Mouse (Mus musculus): Measurements from ENCODE around the gene Abcb9. TPM values are rescaled to one million over a fixed set of nuclear protein-coding genes. Genes with fewer than 3 reads are reported as not detected.

Abcb9 gene
- total RNA-seq, 2 experiments from 2014 or later, result 5.2 to 6.1 TPM

DNA sequence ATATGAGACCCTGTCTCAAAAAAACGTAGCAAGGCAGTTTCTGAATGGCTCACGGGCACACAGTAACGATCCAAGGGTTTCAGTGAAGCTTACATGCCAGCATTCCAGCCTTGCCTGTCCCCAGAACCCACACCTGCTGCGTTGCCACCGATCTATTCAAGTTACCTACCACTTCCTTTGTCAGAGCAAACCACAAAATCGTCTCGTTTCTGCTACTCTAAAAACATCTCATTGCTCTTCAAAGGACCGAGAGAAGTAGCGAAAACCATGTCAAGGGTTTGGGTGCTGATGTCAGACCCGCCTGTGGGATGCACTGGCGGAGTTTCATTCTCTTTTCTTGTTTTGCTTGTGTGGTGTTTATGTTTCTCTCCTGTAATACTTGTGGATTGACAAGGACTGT lies 61.1 kb downstream of the Abcb9 start:
- DNase-seq (ENCODE audit: low spot score in 2 of 2), result no peak

- DNase-seq (ENCODE audit: low spot score in 2 of 2), result peak; percentile 82 to 89
Observed at GRCm38 (mm10) chr5:124032001-124032508, 63.5 kb downstream of the Abcb9 start, which contains the start of gene Vps37b. Gene Vps37b, minus strand, starts transcription at chr5:124032270.

- no peak for DNase-seq (ENCODE audit: low spot score in 2 of 2)
Observed at GRCm38 (mm10) chr5:124031068-124031955, 64.3 kb downstream of the Abcb9 start.

GRCm38 (mm10) chr5:124030386-124031067 lies 65.1 kb downstream of the Abcb9 start:
- no peak for DNase-seq (ENCODE audit: low spot score in 2 of 2)

DNA sequence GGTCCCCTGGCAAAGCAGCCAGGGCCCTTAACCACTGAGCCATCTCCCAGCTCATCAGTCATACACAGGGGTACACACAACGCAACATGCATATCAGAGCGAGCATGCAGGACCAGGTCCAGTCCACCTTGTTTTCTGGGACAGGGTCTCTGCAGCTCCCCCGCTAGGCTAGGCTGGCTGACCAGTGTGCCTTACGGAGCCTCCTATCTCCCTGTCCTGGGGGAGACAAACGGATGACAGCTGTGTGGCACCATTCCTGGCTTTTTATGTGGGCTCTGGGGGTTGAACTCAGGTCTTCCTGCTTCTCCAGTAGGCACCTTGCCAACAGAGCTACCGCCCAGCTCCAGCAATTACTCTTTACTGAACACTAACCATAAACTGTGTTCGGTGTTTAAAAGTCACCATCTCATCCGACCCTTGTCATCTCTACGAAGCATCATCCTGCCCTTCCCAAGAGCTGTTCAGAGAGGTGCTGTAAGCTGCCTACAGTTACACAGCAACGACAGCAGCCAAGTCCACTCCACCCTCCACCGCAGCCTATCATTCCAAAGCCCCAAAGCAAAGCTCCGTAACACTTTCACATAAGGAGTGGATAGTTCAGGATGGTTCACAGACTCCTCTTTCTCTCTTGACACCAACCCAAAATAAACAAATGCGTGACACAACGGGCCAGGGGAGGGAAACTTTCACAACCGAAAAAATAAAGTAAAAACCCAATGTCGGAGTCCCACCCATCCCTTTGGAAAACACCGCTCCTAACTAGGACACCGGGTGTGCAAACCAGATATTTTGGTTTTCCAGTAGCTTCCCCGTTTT lies 66.2 kb downstream of the Abcb9 start:
- DNase-seq (ENCODE audit: low spot score in 2 of 2), result no peak

DNA sequence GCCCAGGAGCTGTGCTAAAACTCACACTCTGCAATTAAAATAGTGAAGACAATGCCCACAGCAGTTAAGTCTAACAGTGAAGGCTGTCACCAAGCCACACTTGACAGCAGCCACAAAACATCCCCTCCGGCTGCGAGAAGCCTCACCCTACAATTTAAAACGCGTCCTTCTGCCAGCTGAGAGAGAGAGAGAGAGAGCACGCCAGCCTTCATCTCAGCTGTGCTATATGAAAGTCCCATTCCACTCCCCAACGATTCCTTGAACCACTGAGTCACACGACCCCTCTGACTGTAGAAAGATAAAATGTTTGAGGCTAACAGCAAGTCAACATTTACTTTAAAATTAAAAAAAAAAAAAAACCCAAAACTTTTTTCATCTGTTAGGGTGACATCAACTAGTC lies 66.9 kb downstream of the Abcb9 start:
- no peak for DNase-seq (ENCODE audit: low spot score in 2 of 2)

- no peak for DNase-seq (ENCODE audit: low spot score in 2 of 2)
Observed at GRCm38 (mm10) chr5:124027702-124028470, 67.7 kb downstream of the Abcb9 start.

DNA sequence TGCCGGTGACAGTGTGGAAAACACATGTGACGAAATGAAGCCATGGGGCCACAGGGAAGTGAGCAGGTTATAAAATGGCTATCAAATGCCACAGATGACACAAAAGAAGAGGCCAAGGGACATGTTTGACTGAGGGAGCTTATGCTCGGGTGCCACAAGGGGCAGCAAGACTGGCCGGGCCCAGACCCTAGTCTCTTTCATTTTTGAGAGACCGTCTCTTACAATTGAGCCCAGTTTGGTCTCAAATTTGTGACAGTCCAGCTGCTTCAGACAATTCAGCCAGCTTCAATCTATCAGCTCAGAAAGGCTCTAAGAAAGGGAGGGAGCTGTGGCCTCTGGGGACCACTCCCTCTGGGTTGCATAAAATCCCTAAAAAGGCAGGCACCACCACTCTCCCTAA lies 69.0 kb downstream of the Abcb9 start:
- no peak for DNase-seq (ENCODE audit: low spot score in 2 of 2)

DNA sequence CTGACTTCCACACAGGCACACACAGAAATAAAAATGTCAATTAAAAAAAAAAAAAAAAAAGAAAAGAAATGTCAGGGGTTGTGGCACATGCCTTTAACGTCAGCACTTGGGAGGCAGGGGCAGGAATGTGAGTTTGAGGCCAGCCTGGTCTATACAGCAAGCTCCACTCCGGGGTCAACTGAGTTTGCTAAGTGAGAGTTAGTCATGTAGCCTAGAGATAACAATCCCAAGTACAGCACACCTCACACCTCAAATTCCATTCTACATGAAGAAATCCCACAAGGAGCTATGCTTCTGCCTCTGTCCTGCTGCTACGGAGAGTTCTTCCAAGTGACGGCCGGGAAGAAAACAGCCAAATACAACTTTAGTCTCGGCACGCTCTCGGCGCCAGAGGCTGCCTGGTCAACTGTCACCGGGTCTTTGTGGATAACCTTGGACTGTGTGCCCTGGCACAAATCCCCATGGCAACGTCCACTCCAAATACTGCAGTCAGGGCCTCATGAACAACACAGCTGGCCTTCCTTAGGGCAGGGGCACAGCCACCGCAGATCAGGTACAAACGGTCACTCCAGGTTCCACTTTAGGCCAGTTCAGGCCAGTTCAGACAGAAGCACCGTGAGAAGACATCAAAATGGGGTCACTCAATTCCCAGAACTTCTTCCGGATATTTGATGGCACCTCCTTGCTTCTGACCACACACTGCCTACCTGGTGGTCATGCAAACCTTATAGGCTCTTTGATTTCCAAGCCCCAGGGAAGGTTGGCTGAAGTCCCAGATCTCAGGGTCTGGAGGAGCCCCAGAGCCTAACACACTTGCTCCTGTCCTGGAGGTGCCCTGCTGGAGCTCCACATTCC lies 69.8 kb downstream of the Abcb9 start:
- DNase-seq (ENCODE audit: low spot score in 2 of 2), result no peak

DNA sequence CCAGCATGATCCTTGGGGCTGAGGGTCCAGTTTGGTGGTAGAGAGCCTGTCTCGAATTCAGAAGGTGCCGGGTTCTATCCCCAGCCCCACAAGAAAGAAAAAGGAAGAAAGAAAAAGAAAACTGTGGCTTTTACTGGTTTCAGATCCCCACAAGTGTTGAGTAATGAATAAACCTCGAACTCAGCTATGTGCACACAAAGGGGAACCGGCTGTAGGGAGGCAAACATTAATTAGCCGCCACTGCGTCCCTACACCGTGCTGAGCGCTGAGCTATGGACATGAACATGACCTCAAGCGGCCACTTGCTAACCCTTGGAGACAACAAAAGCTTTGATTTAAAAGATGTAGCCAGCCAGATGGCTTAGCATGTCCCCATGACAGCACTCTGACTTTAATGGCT lies 70.5 kb downstream of the Abcb9 start:
- no peak for DNase-seq (ENCODE audit: low spot score in 2 of 2)

GRCm38 (mm10) chr5:124024677-124025076 lies 70.9 kb downstream of the Abcb9 start:
- DNase-seq (ENCODE audit: low spot score in 2 of 2), result no peak

DNA sequence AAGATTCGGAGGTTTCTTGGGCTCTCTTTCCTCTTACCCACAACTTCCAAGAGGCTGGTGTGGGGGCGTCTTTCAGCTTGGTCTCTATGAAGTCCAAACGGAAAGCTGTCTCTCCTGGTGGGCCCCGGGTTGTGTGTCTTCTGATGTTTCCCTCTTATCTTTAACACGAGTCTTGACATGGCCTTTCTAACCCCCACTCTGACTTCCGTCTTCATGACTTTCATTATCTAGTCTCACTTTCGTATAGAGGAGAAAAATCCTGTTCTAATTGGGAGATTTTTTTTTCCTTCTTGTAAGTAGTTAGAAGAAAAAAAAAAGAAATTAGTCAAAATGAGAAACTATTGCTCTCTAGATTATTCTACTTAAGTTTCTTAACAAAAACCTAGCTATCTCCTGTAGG lies 73.2 kb downstream of the Abcb9 start:
- DNase-seq (ENCODE audit: low spot score in 2 of 2), result no peak

GRCm38 (mm10) chr5:124021701-124022100 lies 73.9 kb downstream of the Abcb9 start:
- DNase-seq (ENCODE audit: low spot score in 2 of 2), result no peak

GRCm38 (mm10) chr5:124021148-124021547 lies 74.5 kb downstream of the Abcb9 start:
- no peak for DNase-seq (ENCODE audit: low spot score in 2 of 2)

DNA sequence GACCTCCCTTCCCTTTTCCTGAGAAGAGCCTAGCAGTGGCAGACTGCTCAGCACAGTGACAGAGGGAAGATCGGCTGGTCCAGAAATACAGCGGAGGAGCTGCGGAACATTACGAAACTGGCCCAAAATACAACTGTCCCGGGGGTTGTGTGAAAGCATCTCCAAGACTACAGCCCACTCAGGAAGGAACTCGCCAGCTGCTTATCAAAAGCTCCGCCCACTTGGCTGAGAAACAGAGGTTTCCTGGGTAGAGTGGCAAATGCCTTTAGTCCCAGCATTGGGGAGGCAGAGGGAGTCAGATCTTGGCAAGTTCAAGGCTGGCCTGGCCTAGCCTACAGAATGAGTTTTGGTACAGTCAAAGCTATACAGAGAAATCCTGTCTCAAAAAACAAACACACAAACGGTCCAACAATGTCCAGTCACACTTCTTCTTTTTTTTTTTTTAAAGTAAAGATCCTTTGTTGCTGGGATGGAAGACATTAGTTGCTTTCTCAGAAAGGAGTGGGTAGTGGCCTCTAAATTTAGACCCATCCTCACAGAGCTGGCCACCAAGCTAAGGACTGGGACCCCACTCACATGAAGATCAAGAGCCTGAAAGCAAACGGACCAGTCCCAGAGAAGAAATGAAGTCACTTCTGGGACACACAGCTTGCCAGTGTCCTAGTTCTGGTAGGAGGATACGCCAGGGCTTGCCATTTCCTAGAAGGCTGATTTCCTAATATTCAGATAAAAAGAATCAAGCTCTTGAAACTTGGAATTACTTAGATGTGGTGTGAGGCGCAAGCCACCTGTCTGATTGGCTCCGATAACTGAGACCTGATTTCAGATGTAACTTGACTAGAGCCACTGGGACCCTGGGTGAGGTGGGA lies 76.0 kb downstream of the Abcb9 start:
- no peak for DNase-seq (ENCODE audit: low spot score in 2 of 2)

- DNase-seq (ENCODE audit: low spot score in 2 of 2), result no peak
Observed at GRCm38 (mm10) chr5:124018651-124019050, 76.9 kb downstream of the Abcb9 start.

DNA sequence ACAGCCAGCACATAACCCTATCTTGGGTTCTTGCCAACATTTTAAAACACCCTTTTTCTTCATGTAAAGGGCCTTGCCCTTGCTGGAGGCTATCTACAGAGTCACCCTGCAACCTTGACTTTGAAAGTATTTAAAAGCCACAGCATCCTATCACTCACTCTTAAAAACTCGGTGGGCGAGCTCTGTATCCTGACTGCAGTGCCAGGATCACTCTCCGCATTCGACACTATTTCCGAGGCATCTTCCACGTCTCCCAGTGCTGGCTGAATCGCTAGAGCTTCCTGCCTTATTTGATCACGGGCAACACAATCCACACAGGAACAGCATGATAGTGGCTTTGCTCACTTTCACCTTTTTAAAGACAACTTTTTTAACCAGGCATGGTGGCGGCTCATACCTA lies 77.7 kb downstream of the Abcb9 start:
- DNase-seq (ENCODE audit: low spot score in 2 of 2), result no peak

- no peak for DNase-seq (ENCODE audit: low spot score in 2 of 2)
Observed at GRCm38 (mm10) chr5:124016291-124016821, 79.2 kb downstream of the Abcb9 start.

All from gastrocnemius, postnatal 4 days (tissue).